Mouse (Mus musculus) cerebellum, adult 18-20 months (tissue): ENCODE results near the gene Akap5.

ENCODE experiments used
- DNase-seq, 2 experiments: peaks; one replicate each; pipeline ENCODE4 v3.0.0; 2021

Gene Akap5

GRCm38 (mm10) chr12:76369206-76369977 is 44.7 kb downstream of the Akap5 start, which contains the start of gene Zbtb25:
TSS of gene Zbtb25 (minus strand) at chr12:76369602.
- peak; percentile 90 to 95 for DNase-seq

- peak; percentile 70 to 81 for DNase-seq
Measured at GRCm38 (mm10) chr12:76369978-76370830, 45.5 kb downstream of the Akap5 start, which contains the start of gene Zbtb1. TSS of gene Zbtb1 (plus strand) at chr12:76370266.

- DNase-seq = peak; percentile 64 to 65
Measured at GRCm38 (mm10) chr12:76370831-76371571, 46.3 kb downstream of the Akap5 start.

GRCm38 (mm10) chr12:76372046-76372445 is 47.4 kb downstream of the Akap5 start:
- DNase-seq = no peak

- no peak for DNase-seq
Measured at GRCm38 (mm10) chr12:76372881-76373818, 48.5 kb downstream of the Akap5 start.

- DNase-seq = no peak
Measured at GRCm38 (mm10) chr12:76373991-76374390, 49.3 kb downstream of the Akap5 start.

GRCm38 (mm10) chr12:76374911-76375310 is 50.2 kb downstream of the Akap5 start:
- no peak for DNase-seq

- DNase-seq = no peak
Measured at GRCm38 (mm10) chr12:76375506-76375905, 50.8 kb downstream of the Akap5 start.

- DNase-seq = peak; percentile 21 to 25
Measured at GRCm38 (mm10) chr12:76376649-76377048, 52.0 kb downstream of the Akap5 start.

GRCm38 (mm10) chr12:76377059-76377458 is 52.4 kb downstream of the Akap5 start:
- no peak for DNase-seq

- DNase-seq = no peak
Measured at GRCm38 (mm10) chr12:76377726-76378125, 53.0 kb downstream of the Akap5 start.

- no peak for DNase-seq
Measured at GRCm38 (mm10) chr12:76378556-76378955, 53.9 kb downstream of the Akap5 start.

GRCm38 (mm10) chr12:76380151-76380550 is 55.5 kb downstream of the Akap5 start:
- no peak for DNase-seq
